Mouse (Mus musculus) CH12.LX (cell line): ENCODE measurements at regions not wholly inside any gene's neighbourhood (a gene's known extent, or its start where the extent isn't known, plus 50 kb on each side); places are given as distances from the start of the nearest gene placed in this dataset.

Experiments
- CTCF ChIP-seq, 2 experiments: IDR thresholded peaks in 1 of 2; conservative IDR thresholded peaks in 1 of 2; 2 replicates each; pipeline ENCODE4 v1.5.1; 2011 to 2012; ENCODE audit warnings: low read depth in 2 of 2, low read length in 2 of 2, improper control_type of control experiment in 1 of 2, inconsistent platforms in 1 of 2, mild to moderate bottlenecking in 1 of 2, moderate library complexity in 1 of 2
- EP300 ChIP-seq: IDR thresholded peaks from 2 replicates; pipeline ENCODE4 v1.6.1; 2011; ENCODE audit warnings: low read length, improper control_type of control experiment
- HCFC1 ChIP-seq: IDR thresholded peaks from 2 replicates; pipeline ENCODE4 v1.6.1; 2012; ENCODE audit warnings: low read depth, mild to moderate bottlenecking, inconsistent platforms, low read length, improper control_type of control experiment
- KAT2A ChIP-seq: IDR thresholded peaks from 2 replicates; pipeline ENCODE4 v1.6.1; 2012; ENCODE audit warnings: low read length, improper control_type of control experiment, inconsistent platforms; ENCODE audit not compliant: insufficient replicate concordance
- NRF1 ChIP-seq: IDR thresholded peaks from 2 replicates; pipeline ENCODE4 v1.6.1; 2014; ENCODE audit warnings: low read depth, mild to moderate bottlenecking, inconsistent platforms, low read length, improper control_type of control experiment, moderate library complexity
- POLR2A ChIP-seq: IDR thresholded peaks from 2 replicates; pipeline ENCODE4 v1.6.1; 2011; ENCODE audit warnings: low read depth, mild to moderate bottlenecking, improper control_type of control experiment, low read length
- SIN3A ChIP-seq: IDR thresholded peaks from 2 replicates; pipeline ENCODE4 v1.6.1; 2012; ENCODE audit warnings: low read length, improper control_type of control experiment, inconsistent platforms
- USF1 ChIP-seq: IDR thresholded peaks from 2 replicates; pipeline ENCODE4 v1.6.1; 2014; ENCODE audit warnings: low read depth, mild to moderate bottlenecking, inconsistent platforms, low read length, improper control_type of control experiment

- TF ChIP-seq CTCF (conservative IDR thresholded peaks at IDR 0.05 in 1 of 2, IDR thresholded peaks at IDR 0.05 in 1 of 2; ENCODE audit: low read depth in 2 of 2, low read length in 2 of 2) (0 out of 4 replicates have a peak, but pooled peaks of 1 of the 2 experiments have one; percentile 7), USF1 (no peak), KAT2A (no peak), EP300 (no peak), POLR2A (no peak), NRF1 (no peak), HCFC1 (no peak), SIN3A (no peak)
Measured at GRCm38 (mm10) chr4:32147146-32147545, 91.5 kb upstream of the Bach2 start.
